Comparison of ENCODE assay signal across 8 mouse cellular contexts in genomic region chr11:88187417-88188133, GRCm38 (mm10). TPM values are rescaled to one million over a fixed set of nuclear protein-coding genes. Genes with fewer than 3 reads are reported as not detected.
DNase-seq lines count a peak whose midpoint lies in the region; ATAC-seq and TF ChIP-seq lines count a peak whose summit lies in the region.

No protein-coding gene starts in this region.

- H3K4me2 ChIP-seq in heart, embryonic 12.5 days, result peak overlapping the region; percentile 57
- peak overlapping the region; percentile 44 for H3K4me2 ChIP-seq in kidney, postnatal 0 days (ENCODE audit: low read length)

- H3K36me3 ChIP-seq in heart, embryonic 12.5 days, result peaks cover 21% of the 10 kb centered on the region
- 0 out of 2 replicates have a peak, but pooled peaks cover 1% of the 10 kb centered on the region for H3K36me3 ChIP-seq in kidney, postnatal 0 days (ENCODE audit: insufficient read depth, low read length)
- H3K36me3 ChIP-seq in liver, adult 2 months (ENCODE audit: control insufficient read depth, insufficient read depth, low read length), result no peaks in the 10 kb centered on the region

- peak overlapping the region; percentile 89 for H3K27ac ChIP-seq in embryonic fibroblast, embryonic 13.5 days (ENCODE audit: insufficient read depth, low read length)
- peak overlapping the region; percentile 44 for H3K27ac ChIP-seq in heart, embryonic 12.5 days (ENCODE audit: poor library complexity, severe bottlenecking)
- peak overlapping the region; percentile 15 for H3K27ac ChIP-seq in kidney, postnatal 0 days
- H3K27ac ChIP-seq in liver, adult 2 months (replicated peaks; ENCODE audit: insufficient read depth, low read depth, low read length), result peak overlapping the region; percentile 47

- peak; percentile 87 for ATAC-seq in heart, embryonic 12.5 days (ENCODE audit: insufficient number of reproducible peaks, low FRiP score)
- ATAC-seq in kidney, postnatal 0 days (replicated peaks; ENCODE audit: low FRiP score, low read depth), result peak; percentile 89
- ATAC-seq in monocyte, adult 5-6 weeks (replicated peaks; ENCODE audit: insufficient number of reproducible peaks, low FRiP score, low TSS enrichment, poor library complexity, severe bottlenecking), result peak; percentile 89

- peak; percentile 92 for DNase-seq in A20 (ENCODE audit: low read depth, low spot score)
- peak; percentile 62 to 75 for DNase-seq in adrenal gland, postnatal 4 days (ENCODE audit: low spot score in 2 of 2)
- peak; percentile 97 for DNase-seq in kidney, postnatal 0 days (ENCODE audit: low spot score)
- peak; percentile 58 for DNase-seq in liver, adult 2 months (ENCODE audit: extremely low read depth, low read depth, low spot score)
- peak; percentile 76 to 80 for DNase-seq in spleen, postnatal 36 days (ENCODE audit: low spot score in 2 of 2)

- H3K79me2 ChIP-seq in liver, adult 2 months (ENCODE audit: control insufficient read depth, insufficient read depth, low read length), result no peaks in the 10 kb centered on the region

- H3K9ac ChIP-seq in heart, embryonic 12.5 days, result peak overlapping the region; percentile 60
- H3K9ac ChIP-seq in kidney, postnatal 0 days (ENCODE audit: low read depth, low read length), result peak overlapping the region; percentile 51; the same call in 1 of the 2 replicates
- peak overlapping the region; percentile 43 for H3K9ac ChIP-seq in liver, adult 2 months (ENCODE audit: low read depth, low read length)

- peaks cover 26% of the 10 kb centered on the region for H3K27me3 ChIP-seq in heart, embryonic 12.5 days (replicated peaks)
- peaks cover 12% of the 10 kb centered on the region; the same call in 1 of the 2 replicates for H3K27me3 ChIP-seq in kidney, postnatal 0 days (ENCODE audit: insufficient read depth, low read length)
- no peaks in the 10 kb centered on the region for H3K27me3 ChIP-seq in liver, adult 2 months (ENCODE audit: control insufficient read depth, insufficient read depth, low read length)

- WGBS in heart, embryonic 12.5 days, result 11% methylated on average over 25 of the region's 25 CpGs
- 9% methylated on average over 25 of the region's 25 CpGs for WGBS in kidney, postnatal 0 days
- WGBS in liver, adult 2 months, result 26% methylated on average over 25 of the region's 25 CpGs

- peaks cover 13% of the 10 kb centered on the region; the same call in 1 of the 2 replicates for H3K4me1 ChIP-seq in embryonic fibroblast, embryonic 13.5 days (ENCODE audit: control insufficient read depth, insufficient read depth, low read length)
- peaks cover 25% of the 10 kb centered on the region for H3K4me1 ChIP-seq in heart, embryonic 12.5 days (replicated peaks)
- H3K4me1 ChIP-seq in kidney, postnatal 0 days (replicated peaks; ENCODE audit: insufficient read depth, low read length), result peaks cover 10% of the 10 kb centered on the region
- H3K4me1 ChIP-seq in liver, adult 2 months (ENCODE audit: control insufficient read depth, insufficient read depth, low read length), result no peaks in the 10 kb centered on the region

- peak; percentile 10; the same call in 1 of the 2 replicates for TF ChIP-seq POLR2A in embryonic fibroblast, embryonic 13.5 days (IDR thresholded peaks at IDR 0.05; ENCODE audit: low read depth, low read length)
- TF ChIP-seq POLR2A in liver, adult 2 months (IDR thresholded peaks at IDR 0.05; ENCODE audit: extremely low read depth, insufficient read depth, low read length), result 0 out of 2 replicates have a peak, but pooled peaks have one; percentile 6

- H3K4me3 ChIP-seq in embryonic fibroblast, embryonic 13.5 days (ENCODE audit: insufficient read depth, low read length), result no peak overlapping the region
- peak overlapping the region; percentile 3; the same call in 1 of the 2 replicates for H3K4me3 ChIP-seq in heart, embryonic 12.5 days
- H3K4me3 ChIP-seq in kidney, postnatal 0 days (replicated peaks; ENCODE audit: low read depth, low read length), result 0 out of 2 replicates have a peak overlapping the region, but pooled peaks have one; percentile 1
- peak overlapping the region; percentile 38 for H3K4me3 ChIP-seq in liver, adult 2 months (ENCODE audit: insufficient read depth, low read depth, low read length)

- TF ChIP-seq CTCF in embryonic fibroblast, embryonic 13.5 days (IDR thresholded peaks at IDR 0.05; ENCODE audit: borderline replicate concordance, insufficient read depth, low read length), result peak; percentile 98
- peak; percentile 98 for TF ChIP-seq CTCF in kidney, postnatal 0 days (IDR thresholded peaks at IDR 0.05; ENCODE audit: low read depth)
- peak; percentile 93 for TF ChIP-seq CTCF in liver, adult 2 months (IDR thresholded peaks at IDR 0.05; ENCODE audit: low read depth, low read length)

- no peaks in the 10 kb centered on the region for H3K9me3 ChIP-seq in heart, embryonic 12.5 days (replicated peaks)
- H3K9me3 ChIP-seq in kidney, postnatal 0 days (replicated peaks; ENCODE audit: low read length), result no peaks in the 10 kb centered on the region

RNA-seq across cellular contexts. Expression of gene Mrps23, which starts 16.6 kb away (rescaled TPM):
- total RNA-seq in adrenal gland, postnatal 4 days (2021), result 100 to 1,000 TPM; 143 to 160 TPM
- 71.7 and 98.7 TPM in 2 replicates for polyA plus RNA-seq in embryonic fibroblast, embryonic 13.5 days (2011; ENCODE audit: insufficient read length, low read depth, missing spikeins)
- 79.2 and 81.4 TPM in 2 replicates for polyA plus RNA-seq in heart, embryonic 12.5 days (2016; fragmentation: Nextera tagmentation; extraction: Ambion mirVana)
- polyA plus RNA-seq in kidney, postnatal 0 days (2015; fragmentation: Nextera tagmentation; extraction: Ambion mirVana), result 76.3 and 77.7 TPM in 2 replicates
- total RNA-seq in liver, adult 2 months (2014; rRNA removed), result 21.6 and 24.2 TPM in 2 replicates
- 28.8 and 37.8 TPM in 2 replicates for polyA plus RNA-seq in liver, adult 2 months (2012; rRNA removed)
- total RNA-seq in monocyte, adult 5-6 weeks (2017), result 64.6 to 115 TPM (median 69.1 TPM) in 3 replicates

Comparison
In these comparisons a context has a peak if more than half of its experiments do, and no peak if none do; other contexts are left out.
1. H3K27ac ChIP-seq: peak in every context shown above with its lines; median percentile 89 in embryonic fibroblast, embryonic 13.5 days; 47 in liver, adult 2 months; 44 in heart, embryonic 12.5 days; 15 in kidney, postnatal 0 days.